In genomic region chr2:60810617-60811016, GRCm38 (mm10) we compare ENCODE assay signal across 7 mouse cellular contexts.
A peak's percentile ranks its signal among the peaks of the same experiment; 100 is the strongest.
DNase-seq lines count a peak whose midpoint lies in the region; ATAC-seq and TF ChIP-seq lines count a peak whose summit lies in the region.

No protein-coding gene starts in this region.

- H3K4me1 ChIP-seq in CH12.LX (ENCODE audit: control insufficient read depth in 1 of 2, insufficient read depth in 2 of 2), result peaks cover 6 to 16% of the 10 kb centered on the region in 2 experiments
- H3K4me1 ChIP-seq in kidney, postnatal 0 days (replicated peaks; ENCODE audit: insufficient read depth, low read length), result peaks cover 32% of the 10 kb centered on the region

- no peak overlapping the region for H3K9ac ChIP-seq in CH12.LX (ENCODE audit: insufficient read depth, low read depth)
- no peak overlapping the region for H3K9ac ChIP-seq in kidney, postnatal 0 days (ENCODE audit: low read depth, low read length)

- ATAC-seq in kidney, postnatal 0 days (replicated peaks; ENCODE audit: low FRiP score, low read depth), result peak; percentile 68; the same call in 1 of the 2 replicates

- H3K4me3 ChIP-seq in CH12.LX (replicated peaks in 1 of 3; ENCODE audit: low read depth in 2 of 3, low read length in 2 of 3, poor library complexity in 1 of 3), result no peak overlapping the region
- H3K4me3 ChIP-seq in kidney, postnatal 0 days (replicated peaks; ENCODE audit: low read depth, low read length), result no peak overlapping the region

- H3K4me2 ChIP-seq in CH12.LX (ENCODE audit: insufficient read depth, low read depth, poor library complexity, severe bottlenecking), result no peak overlapping the region
- no peak overlapping the region for H3K4me2 ChIP-seq in kidney, postnatal 0 days (ENCODE audit: low read length)

- in situ Hi-C loops in CH12.LX (cut with MboI; ENCODE audit: low pct_ligation_motif_present, low pct_unique_long_range_greater_than_20kb, low sequenced_read_pairs), result no loop called here

- no peak for TF ChIP-seq EP300 in CH12.LX (IDR thresholded peaks at IDR 0.05; ENCODE audit: low read length)

- no peaks in the 10 kb centered on the region for H3K27me3 ChIP-seq in CH12.LX (replicated peaks)
- H3K27me3 ChIP-seq in kidney, postnatal 0 days (ENCODE audit: insufficient read depth, low read length), result no peaks in the 10 kb centered on the region

- H3K9me3 ChIP-seq in CH12.LX (replicated peaks; ENCODE audit: low read length), result no peaks in the 10 kb centered on the region
- no peaks in the 10 kb centered on the region for H3K9me3 ChIP-seq in kidney, postnatal 0 days (replicated peaks; ENCODE audit: low read length)

- DNase-seq in CH12.LX (ENCODE audit: extremely low read depth), result peak; percentile 32
- peak; percentile 90 for DNase-seq in R1 (ENCODE audit: low read depth, low spot score)
- DNase-seq in heart, adult 9 months (ENCODE audit: low spot score in 2 of 2), result peak; percentile 84 to 89
- DNase-seq in kidney, postnatal 0 days (ENCODE audit: low spot score), result peak; percentile 83
- DNase-seq in lung, postnatal 4 days, result peak; percentile 77 to 89
- peak; percentile 72 for DNase-seq in yolk sac, embryonic 10.5 days (ENCODE audit: low spot score)
- no peak for DNase-seq in retina, embryonic 14.5 days (ENCODE audit: low spot score)

- dilution Hi-C loops in CH12.LX (cut with MboI; ENCODE audit: extremely low pct_ligation_motif_present, extremely low pct_unique_long_range_greater_than_20kb, low sequenced_read_pairs), result no loop called here

- H3K36me3 ChIP-seq in CH12.LX (replicated peaks in 1 of 2; ENCODE audit: control insufficient read depth in 1 of 2, insufficient read depth in 1 of 2, low read length in 1 of 2), result peaks cover 0 to 17% of the 10 kb centered on the region in 2 experiments
- no peaks in the 10 kb centered on the region for H3K36me3 ChIP-seq in kidney, postnatal 0 days (ENCODE audit: insufficient read depth, low read length)

- no peak overlapping the region for H3K27ac ChIP-seq in CH12.LX (ENCODE audit: insufficient read depth, low read depth)
- H3K27ac ChIP-seq in kidney, postnatal 0 days, result 0 out of 2 replicates have a peak overlapping the region, but pooled peaks have one; percentile 42

- no peaks in the 10 kb centered on the region for H3K79me2 ChIP-seq in CH12.LX (replicated peaks; ENCODE audit: control insufficient read depth, extremely low read depth, insufficient read depth, poor library complexity, severe bottlenecking)

- TF ChIP-seq RAD21 in CH12.LX (IDR thresholded peaks at IDR 0.05; ENCODE audit: low read depth, low read length), result no peak

- no peak for TF ChIP-seq POLR2A in CH12.LX (IDR thresholded peaks at IDR 0.05; ENCODE audit: low read depth, low read length)

- no peak for TF ChIP-seq CTCF in CH12.LX (conservative IDR thresholded peaks at IDR 0.05 in 1 of 2, IDR thresholded peaks at IDR 0.05 in 1 of 2; ENCODE audit: low read depth in 2 of 2, low read length in 2 of 2)
- TF ChIP-seq CTCF in kidney, postnatal 0 days (IDR thresholded peaks at IDR 0.05; ENCODE audit: low read depth), result peak; percentile 38

TF ChIP-seq in CH12.LX, 34 proteins besides CTCF, POLR2A, EP300 and RAD21:
- no peak for TF ChIP-seq SIN3A (IDR thresholded peaks at IDR 0.05; ENCODE audit: low read length)
- no peak for TF ChIP-seq MAZ (IDR thresholded peaks at IDR 0.05; ENCODE audit: low read depth, low read length)
- no peak for TF ChIP-seq ETS1 (conservative IDR thresholded peaks at IDR 0.05; ENCODE audit: low read depth, low read length)
- no peak for TF ChIP-seq HCFC1 (IDR thresholded peaks at IDR 0.05; ENCODE audit: low read depth, low read length)
- no peak for TF ChIP-seq ZC3H11A (IDR thresholded peaks at IDR 0.05; ENCODE audit: low read depth, low read length)
- no peak for TF ChIP-seq TCF12 (IDR thresholded peaks at IDR 0.05; ENCODE audit: low read depth, low read length)
- TF ChIP-seq CHD2 (IDR thresholded peaks at IDR 0.05; ENCODE audit: low read length), result no peak
- no peak for TF ChIP-seq MXI1 (IDR thresholded peaks at IDR 0.05; ENCODE audit: low read depth, low read length)
- TF ChIP-seq USF2 (conservative IDR thresholded peaks at IDR 0.05; ENCODE audit: low read depth, low read length), result no peak
- TF ChIP-seq JUND (conservative IDR thresholded peaks at IDR 0.05; ENCODE audit: low read depth, low read length), result no peak
- TF ChIP-seq KAT2A (IDR thresholded peaks at IDR 0.05; ENCODE audit: insufficient replicate concordance, low read length), result no peak
- TF ChIP-seq POLR2AphosphoS2 (IDR thresholded peaks at IDR 0.05; ENCODE audit: low read depth, low read length), result no peak
- TF ChIP-seq SMC3 (IDR thresholded peaks at IDR 0.05; ENCODE audit: low read depth, low read length), result no peak
- no peak for TF ChIP-seq ZNF384 (IDR thresholded peaks at IDR 0.05; ENCODE audit: low read depth, low read length)
- no peak for TF ChIP-seq NELFE (IDR thresholded peaks at IDR 0.05; ENCODE audit: low read depth, low read length)
- TF ChIP-seq BHLHE40 (IDR thresholded peaks at IDR 0.05; ENCODE audit: low read depth, low read length), result no peak
- no peak for TF ChIP-seq PAX5 (IDR thresholded peaks at IDR 0.05; ENCODE audit: low read length)
